Mouse (Mus musculus) gonadal fat pad, adult 2 months (tissue): ENCODE measurements around the gene Rtkn2. TPM values are rescaled to one million over a fixed set of nuclear protein-coding genes. Genes with fewer than 3 reads are reported as not detected.
A peak's percentile ranks its signal among the peaks of the same experiment; 100 is the strongest.

Experiments used
- DNase-seq: peaks from one replicate; pipeline ENCODE4 v3.0.0-alpha.2; 2012; ENCODE audit warnings: low read depth
- polyA plus RNA-seq: library from polyadenylated mRNA; depleted of rRNA; stranded (reverse); fragments of >200 nt; gene quantifications from 2 replicates; pipeline ENCODE4 v1.2.3, GENCODE M21; 2012

Rtkn2 gene
- polyA plus RNA-seq, 1 experiment, result 0.07 TPM

DNA sequence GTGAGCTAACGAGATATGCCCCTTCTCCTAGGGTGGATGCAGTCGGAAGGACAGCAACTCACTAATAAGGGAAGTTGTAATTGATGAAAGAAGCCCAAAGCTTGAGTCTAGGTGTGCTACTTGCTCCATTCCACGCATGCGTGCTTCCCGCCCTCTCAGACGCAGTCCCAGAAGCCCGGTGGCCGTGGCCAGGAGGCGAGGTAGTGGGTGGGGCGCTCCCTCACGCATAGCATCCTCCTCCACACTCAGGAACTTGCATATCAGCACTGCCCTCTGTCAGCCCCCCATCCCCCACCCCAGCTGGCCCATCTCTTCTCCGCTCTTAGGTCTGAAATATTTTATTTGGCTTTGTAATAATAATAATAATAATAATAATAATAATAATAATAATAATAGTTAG is 16.0 kb downstream of the Rtkn2 start:
- DNase-seq, result no peak

DNA sequence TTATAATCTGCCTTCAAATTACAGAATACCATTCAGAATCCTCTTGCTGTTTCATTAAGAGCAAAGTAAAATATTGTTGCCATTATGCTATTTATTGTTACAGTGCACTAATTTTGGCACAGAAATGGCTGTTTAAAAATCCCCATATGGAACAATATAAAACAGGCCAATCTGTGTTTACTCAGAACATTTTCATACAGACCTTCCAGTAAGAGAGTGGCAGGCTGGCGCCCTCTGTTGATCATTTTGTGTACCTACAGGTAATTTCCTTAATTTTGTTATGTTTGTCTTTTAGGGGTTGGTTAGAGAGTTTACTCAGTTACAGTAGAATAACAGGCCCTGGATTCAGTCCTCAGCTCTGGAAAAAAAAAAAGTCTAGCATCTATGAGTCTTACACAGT is 16.8 kb downstream of the Rtkn2 start:
- DNase-seq, result no peak

DNA sequence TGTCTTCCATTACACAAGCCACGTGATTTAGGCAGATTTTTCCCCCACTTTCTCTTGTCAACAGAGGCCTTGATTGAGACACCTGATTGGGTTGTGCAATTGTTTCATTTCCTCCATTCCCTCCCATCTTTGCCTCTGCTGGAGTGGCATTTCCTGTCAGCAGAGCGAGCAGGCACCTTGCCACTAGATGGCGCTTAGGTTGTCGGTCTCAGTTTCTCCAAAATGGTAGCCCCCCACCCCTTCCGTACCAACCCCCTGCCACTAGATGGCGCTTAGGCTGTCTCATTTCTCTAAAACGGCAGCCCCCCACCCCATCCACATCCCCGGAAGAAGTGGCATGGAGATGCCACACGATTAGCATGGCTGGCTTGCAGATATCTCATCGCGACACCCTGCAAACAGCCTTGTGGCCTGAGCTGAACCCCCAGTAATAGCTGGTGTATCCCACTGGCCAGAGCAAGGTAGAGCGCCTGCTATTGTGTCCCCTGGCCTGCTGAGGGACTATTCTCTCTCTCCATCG is 18.8 kb downstream of the Rtkn2 start:
- no peak for DNase-seq

DNA sequence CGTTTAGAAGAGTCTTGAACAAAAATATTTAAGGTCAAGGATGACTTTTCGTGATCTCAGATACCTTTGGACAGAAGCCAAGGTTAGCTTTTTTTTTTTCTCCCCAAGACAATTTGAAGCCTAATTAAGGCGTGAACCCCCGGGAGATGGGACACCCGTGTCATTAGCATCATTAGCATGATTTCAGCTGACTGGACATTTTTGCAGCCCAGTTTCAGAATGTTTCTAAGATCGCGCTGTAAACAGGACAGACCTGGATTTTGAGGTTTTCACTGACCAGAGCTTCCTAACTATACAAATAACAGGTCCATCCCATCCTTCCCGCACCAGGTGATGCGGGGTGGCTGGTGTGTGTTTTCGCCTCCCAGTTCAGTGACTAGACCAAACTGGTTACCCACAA is 19.8 kb downstream of the Rtkn2 start:
- no peak for DNase-seq

DNA sequence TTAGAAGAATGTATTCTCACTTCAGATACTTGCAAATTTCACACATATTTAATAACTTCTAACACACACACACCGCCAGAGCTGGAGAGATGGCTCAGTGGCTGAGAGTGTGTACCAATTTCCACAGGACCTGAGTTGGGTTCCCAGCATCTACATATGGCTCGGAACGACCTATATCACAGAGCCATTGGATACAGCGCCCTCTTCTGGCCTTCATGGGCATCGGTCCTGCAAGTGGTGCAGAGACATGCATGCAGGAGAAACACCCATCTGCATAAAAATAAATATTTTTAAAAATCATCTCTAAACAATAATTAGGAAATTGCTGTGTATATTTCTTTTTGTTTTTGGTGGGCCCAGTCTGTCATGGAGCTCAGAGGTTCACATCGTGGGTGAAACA is 22.1 kb downstream of the Rtkn2 start:
- DNase-seq, result no peak

DNA sequence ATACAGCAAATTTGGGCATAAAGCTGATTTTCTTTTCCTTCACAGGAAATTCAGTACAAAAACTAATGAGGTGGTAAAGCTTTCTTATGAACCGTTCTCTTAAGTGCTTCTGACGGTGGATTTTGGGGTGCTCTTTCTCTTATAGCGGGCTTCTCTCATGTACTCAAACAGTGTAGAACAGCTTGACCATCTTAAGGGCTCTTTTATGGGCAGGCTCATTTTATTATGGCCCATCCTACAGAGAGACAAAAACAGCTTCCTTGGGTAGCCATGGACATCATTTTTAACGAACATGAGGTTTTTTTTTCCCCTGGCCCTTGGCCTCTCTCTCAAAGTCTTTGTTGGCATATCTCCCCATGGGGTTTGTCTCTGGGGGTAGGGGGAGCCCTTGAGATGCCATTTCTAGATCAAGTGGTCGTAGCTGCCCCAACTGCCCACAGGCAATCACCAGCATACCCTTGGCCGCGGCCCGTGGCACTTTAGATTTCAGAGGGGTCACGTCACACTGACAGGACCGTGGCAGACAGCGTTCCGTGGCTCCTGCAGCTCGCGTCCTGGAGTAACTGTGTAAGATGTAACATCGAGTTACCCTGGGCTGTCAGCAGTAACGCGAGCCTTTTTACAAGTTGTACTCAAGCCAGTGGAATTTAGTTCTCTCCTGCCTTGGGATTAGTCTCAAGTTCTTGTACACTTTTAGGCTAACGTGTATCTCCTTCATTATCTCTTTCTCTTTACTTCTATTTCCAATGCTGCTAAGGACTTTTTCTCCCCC is 24.5 kb downstream of the Rtkn2 start:
- DNase-seq, result no peak

DNA sequence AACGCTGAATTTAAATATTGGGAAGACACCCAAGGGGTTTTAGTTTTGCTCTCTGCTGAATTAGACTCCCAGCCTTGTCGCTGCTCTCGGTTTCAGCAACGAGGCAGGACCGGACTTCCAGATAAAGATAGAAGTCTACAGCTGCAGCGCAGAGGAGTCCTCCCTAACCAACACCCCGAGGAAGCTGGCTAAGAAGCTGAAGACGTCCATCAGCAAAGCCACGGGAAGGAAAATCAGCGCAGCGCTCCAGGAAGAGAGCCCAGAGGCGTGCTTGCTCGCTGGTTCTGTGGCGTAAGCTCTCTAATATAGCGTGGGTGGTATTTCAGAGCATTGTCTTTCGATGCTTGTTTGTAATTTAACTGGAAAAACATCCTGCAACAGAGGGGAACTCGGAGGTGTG is 26.0 kb downstream of the Rtkn2 start:
- no peak for DNase-seq

DNA sequence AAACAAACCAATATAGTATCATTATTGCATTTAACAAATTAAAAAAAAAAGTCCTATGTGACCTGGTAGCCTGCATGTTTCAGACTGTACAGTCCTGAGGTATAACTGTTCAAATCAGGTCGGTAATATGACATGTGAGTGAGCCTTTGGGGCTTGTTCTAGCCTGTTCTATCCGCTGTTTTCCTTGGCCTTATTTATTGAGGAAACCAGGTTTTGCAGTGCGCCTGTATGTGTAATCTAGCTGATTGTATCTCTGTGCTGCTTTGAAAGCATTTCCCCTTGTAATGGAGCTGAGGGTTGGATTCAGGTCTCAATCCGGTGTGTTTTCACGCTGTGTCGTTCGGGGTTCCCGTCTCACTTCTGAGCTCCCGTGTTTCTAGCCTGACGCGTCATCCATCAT is 27.1 kb downstream of the Rtkn2 start:
- DNase-seq, result peak; percentile 69

DNA sequence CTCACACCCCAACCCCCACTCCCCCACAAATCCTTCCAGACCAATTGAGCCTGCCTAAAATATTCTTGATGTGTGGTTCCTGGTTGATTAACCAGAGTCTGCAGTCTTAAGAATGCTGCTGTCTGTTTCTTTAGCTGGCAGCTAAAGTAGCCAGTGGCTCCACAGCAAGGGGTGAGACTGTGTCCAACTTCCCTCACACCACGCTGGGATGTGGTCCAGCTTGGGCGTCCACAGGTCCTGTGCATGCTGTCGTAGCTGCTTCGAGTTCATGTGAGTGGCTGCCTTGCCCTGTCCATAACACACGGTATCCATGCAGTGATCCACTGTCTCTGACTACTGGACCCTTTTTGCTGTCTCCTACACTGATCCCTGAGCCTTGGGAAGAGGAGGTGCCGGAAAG is 27.7 kb downstream of the Rtkn2 start:
- no peak for DNase-seq

DNA sequence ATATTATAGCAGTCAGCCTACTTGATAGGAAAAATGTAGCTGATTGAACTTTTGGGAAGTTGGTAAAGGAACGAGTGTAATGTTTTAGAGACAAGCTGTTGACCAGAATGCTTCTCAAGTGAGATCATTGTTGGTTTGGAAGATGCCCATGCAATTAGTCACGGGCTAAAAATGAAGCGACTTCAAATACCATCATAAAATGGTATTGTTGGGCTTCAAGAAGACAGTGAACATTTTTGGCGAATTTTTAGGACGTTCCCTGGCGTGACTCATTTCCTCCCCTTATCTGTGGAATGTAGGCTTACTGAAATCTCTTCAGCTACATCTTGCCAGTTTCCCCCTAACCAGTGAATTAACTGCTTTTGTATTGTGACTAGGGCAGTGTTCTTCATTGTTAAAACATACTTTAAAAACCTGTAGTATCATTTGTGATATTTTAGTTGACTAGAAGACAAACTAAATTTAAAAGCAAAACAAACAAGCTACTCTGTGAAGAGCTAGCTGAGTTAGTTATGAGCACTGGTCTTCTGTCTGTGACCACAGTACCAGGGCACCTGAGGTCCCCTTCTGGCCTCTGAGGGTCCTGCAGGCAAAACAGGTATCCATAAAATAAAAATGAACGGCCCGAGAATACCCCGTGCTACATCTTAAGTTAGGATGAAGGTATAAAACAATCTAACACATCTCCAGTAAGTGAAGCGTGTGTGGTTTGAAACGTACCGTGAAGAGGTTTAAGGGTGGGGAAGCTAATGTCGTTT is 29.0 kb downstream of the Rtkn2 start:
- no peak for DNase-seq

DNA sequence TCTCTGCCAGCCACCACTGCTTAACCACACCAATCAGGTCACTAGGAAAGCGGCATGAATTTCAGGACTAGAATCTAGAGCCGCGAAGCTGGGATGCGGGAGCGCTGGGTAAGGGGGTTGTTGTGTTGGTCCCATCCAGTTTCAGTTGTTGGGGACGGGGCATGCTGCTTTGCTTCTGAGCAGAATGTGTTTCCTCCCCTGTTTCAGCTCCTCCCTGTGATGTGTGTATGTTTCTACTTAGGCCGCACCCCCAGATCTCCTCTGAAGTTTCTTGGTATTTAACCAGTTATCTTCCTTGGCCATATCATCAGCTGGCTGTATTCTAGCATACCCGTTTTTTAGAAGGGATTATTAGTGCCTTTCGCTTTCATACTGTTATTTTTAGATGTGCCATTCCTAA is 29.9 kb downstream of the Rtkn2 start:
- DNase-seq, result no peak

DNA sequence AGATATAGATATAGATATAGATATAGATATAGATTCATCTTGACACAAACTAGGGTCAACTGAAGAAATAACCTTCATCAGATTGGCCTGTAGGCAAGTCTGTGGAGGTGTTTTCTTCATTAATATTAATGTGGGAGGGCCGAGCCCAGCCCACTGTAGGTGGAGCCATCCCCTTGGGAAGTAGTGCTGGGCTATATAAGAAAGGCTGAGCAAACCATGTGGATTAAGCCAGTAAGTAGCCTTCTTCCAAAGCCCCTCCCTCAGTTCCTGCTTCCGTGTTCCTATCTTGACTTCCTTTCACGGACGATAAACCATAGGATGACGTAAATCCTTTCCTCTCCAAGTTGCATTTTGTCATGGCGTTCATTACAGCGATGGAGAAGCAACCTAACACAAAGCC is 30.5 kb downstream of the Rtkn2 start:
- DNase-seq, result no peak

DNA sequence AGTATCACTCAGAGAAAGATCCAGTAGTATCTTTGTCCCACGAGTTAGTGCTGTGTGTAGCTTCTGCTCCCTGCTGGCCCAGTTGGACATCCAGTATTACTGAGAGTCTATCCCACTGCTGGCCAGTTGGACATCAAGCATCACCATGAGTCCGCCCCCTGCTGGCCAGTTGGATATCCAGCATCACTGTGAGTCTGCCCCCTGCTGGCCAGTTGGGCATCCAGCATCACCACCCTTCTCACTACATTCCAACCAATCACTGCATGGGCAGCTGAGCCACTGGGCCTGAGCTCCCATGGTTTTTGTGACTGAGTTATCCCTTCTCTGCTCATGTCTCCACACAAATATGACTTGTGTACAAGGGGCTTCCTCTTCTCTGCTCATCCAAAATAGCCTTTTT is 33.8 kb downstream of the Rtkn2 start:
- no peak for DNase-seq

DNA sequence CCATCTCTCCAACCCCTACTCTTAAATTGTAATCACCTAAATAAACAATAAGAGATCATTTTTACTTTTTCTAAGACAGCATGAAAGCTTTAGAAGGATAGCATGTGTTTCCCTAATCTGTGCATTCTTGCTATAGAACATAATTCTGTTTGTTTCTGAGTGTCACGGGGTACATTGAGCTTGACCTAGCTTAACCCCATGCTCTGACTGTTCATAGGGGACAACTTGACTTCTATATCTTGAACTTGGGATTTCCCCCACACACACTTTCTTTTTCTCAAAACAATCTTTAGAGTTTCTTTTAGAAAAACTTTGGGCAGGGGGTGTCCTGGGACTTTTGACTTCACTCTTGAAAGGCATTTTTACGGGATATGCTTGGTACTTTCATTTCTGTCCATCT is 41.4 kb downstream of the Rtkn2 start:
- no peak for DNase-seq

DNA sequence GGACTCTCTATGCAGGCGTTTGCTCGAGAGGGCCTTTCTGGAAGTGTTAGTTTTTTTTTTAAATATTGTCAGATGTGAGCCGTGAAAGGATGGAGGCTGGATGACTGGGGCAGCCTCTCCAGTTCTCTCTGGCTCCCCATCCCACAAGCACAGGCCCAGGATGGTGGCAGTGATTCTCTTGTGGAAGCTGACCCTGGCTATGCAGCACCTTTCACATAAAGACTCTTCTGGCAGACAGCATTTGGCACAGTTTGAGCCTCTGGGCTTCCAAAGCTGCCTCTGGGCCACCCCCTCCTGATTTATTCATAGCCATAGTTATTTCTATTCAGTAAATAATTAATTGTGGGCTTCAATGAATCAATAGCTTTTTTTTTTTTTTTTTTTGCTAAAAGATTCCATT is 46.3 kb downstream of the Rtkn2 start:
- no peak for DNase-seq

DNA sequence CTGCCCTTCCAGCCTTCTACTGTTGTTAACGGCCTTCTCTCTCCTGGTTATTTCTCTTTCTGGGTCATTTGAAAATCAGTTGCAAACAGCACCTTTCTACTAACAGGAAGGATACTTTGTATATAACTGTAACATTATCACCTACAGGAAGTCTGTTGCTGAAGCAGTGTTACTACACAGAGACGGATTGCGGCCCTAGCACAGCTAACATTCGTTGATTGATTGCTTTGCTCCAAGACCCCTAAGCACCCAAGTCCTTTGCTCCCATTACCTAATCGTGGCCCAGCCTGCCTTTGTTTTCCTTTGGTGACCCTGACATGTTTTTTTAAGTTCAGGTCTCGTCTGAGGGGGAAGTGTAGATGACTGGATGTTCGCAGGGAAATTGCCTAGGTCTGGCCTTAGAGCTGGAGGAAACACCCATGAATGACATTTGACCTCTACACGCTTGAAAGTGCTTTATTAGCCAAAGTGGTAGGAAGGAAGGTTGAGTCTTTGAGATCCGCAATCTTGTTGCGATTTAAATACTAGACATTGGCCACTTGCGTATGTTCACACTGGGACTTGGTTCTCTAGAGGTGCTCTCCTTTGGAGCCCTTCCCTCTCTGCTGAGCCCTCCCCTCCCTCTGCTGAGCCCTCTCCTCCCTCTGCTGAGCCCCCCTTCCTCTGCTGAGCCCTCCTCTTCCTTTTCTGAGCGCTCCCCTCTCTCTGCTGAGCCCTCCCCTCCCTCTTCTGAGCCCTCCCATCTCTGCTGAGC is 49.1 kb downstream of the Rtkn2 start:
- no peak for DNase-seq

DNA sequence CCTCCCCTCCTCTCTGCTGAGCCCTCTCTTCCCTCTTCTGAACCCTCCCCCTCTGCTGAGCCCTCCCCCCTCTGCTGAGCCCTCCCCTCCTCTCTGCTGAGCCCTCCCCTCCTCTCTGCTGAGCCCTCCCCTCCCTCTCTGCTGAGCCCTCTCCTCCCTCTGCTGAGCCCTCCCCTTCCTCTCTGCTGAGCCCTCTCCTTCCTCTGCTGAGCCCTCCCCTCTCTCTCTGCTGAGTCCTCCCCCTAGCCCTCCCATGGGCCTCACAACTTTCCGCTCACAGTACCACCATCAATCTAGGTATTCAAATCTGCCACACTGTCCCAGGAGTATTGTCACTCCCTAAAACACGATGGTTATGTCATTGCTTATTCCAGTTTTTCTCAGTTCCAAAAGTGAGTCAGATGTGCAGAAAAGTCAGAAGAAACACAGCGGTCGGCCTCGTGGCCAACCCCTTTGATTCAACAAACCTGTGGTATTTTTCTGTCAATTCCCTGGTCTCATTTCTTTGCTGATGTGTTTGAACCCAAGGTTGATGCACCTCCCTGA is 49.8 kb downstream of the Rtkn2 start:
- no peak for DNase-seq

DNA sequence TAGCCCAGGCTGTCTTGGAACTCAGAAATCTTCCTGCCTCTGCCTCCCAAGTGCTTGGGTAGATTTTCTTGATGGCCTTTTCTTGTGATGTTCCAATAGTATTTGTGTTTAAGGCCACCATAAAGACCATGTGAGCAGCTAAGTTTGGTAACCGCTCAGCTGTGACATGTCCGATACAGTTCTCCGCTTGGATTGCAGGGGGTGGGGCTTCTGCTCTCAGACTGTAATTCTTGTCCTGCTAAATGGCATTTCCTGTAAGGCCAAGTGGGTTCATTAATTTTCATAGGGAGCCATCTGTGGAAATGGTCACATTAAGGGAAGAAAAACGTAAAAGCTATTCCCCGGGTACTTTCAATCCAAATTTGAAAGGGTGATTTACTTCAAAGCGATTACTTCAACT is 50.7 kb downstream of the Rtkn2 start:
- DNase-seq, result no peak

DNA sequence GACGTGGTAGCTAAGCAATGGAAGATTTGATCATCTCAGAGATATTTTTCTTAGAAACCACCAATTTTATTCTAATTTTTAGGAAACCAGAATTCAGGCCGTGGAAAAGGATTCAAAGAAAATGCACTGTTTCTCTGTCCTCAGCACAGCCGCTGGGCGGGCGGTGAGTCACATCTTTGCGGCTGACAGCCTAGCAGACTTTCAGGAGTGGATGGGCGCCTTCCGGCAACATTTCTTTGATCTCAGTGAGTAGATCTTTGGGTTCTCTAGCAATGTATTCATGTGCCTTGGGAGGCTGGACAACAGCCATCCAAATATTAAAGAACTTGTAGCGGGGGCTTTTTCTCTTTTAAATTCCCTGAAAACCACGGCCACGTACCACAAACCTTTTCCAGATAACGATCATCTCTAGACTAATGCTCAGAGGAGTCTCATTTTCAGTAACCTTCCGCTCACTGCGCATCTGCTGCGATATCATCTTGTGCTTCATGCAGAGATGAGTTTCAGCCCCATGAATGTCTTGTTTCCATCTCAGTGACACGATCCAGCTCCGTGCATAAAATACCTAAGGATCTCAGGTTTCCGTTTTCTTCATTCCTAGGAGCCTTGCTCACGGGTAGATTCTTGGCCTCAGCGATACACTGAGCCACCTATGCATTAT is 56.5 kb downstream of the Rtkn2 start:
- no peak for DNase-seq

DNA sequence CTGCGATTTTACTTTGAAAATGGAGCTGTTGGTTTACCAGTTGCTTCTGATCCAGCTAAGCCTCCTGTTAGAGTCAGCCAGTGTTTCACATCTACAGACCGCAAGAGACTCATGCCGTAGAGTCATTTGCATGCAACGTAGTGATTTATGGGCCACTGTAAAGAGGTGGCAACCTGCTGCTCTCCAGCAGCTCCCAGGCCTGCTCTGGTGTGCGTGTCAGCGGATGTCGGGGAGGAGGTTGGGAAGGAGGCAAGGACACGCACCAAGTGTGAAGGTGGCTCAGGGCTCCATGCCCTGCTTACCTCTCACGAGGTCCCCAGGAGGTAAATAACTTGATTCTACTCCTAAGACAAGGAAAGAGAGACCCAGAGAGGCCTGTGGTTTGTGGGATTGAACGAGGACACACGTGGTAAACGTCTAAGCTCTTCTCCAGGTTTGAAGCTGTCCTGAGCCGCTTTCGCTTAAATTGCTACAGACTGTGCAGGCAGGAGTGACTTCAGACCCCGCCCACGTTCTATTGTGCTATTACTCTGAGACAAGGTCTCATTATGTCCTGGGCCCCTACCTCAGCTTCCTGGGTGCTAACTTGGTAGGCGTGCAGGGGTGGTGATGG is 57.1 kb downstream of the Rtkn2 start:
- no peak for DNase-seq

DNA sequence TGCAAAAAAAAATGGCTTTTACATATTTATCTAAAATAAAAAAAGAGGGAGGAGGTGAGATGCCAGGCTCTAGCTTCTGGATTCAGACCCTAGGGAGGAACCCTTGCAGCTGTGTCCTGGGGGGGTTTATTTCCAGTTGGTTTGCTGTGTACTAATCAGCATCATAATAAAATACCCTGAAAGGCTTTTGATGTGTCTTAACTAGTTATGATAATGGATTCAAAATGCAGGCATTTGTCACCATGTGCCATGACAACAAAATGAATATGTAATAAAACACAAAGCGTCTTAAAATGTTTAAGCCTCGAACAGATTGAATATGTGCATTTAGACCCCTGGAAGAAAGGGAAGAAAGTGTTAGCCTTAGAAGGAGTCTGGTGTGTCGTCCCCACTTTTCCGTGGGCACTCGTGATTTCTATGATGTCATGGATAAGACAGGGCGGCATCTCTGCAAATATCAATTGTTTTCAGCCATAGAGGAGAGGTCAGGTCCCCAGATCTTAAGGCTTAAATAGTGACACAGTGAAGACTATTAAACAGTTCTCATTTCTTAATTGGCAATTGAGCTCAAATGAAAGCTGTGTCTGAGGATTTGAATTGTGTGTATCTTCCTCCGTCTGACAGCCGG is 59.7 kb downstream of the Rtkn2 start:
- DNase-seq, result no peak
